Mouse (Mus musculus) kidney, embryonic 16.5 days (tissue): Measurements from ENCODE around the gene Rab34. TPM values are rescaled to one million over a fixed set of nuclear protein-coding genes. Genes with fewer than 3 reads are reported as not detected.

Experiments used
- ATAC-seq: fragments of 200-750 bp; cut with Nextera tagmentation; 2 replicates; pipeline ENCODE4 v1.8.0; 2017; ENCODE audit warnings: moderate TSS enrichment; ENCODE audit not compliant: low FRiP score, low TSS enrichment
- H3K27ac ChIP-seq: fragments of 300-500 bp; sonication (generic); 2 replicates; pipeline ENCODE4 v1.5.1; 2014; ENCODE audit warnings: low read length
- H3K27me3 ChIP-seq: fragments of 300-500 bp; sonication (generic); 2 replicates; pipeline ENCODE4 v1.6.1; 2014; ENCODE audit warnings: low read length, control low read depth, mixed read lengths; ENCODE audit not compliant: insufficient read depth
- H3K36me3 ChIP-seq: fragments of 300-500 bp; sonication (generic); 2 replicates; pipeline ENCODE4 v1.6.1; 2014; ENCODE audit warnings: low read length, control low read depth, mixed read lengths; ENCODE audit not compliant: insufficient read depth
- H3K4me1 ChIP-seq: fragments of 300-500 bp; sonication (generic); 2 replicates; pipeline ENCODE4 v1.6.1; 2014; ENCODE audit warnings: low read length, control low read depth, mixed read lengths; ENCODE audit not compliant: insufficient read depth
- H3K4me2 ChIP-seq: fragments of 300-500 bp; sonication (generic); replicated peaks from 2 replicates; pipeline ENCODE4 v1.6.1; 2014; ENCODE audit warnings: low read depth, low read length
- H3K4me3 ChIP-seq: fragments of 300-500 bp; sonication (generic); 2 replicates; pipeline ENCODE4 v1.5.1; 2014; ENCODE audit warnings: mild to moderate bottlenecking, low read length
- H3K9ac ChIP-seq: fragments of 300-500 bp; sonication (generic); replicated peaks from 2 replicates; pipeline ENCODE4 v1.6.1; 2014; ENCODE audit warnings: low read length
- H3K9me3 ChIP-seq: fragments of 300-500 bp; sonication (generic); 2 replicates; pipeline ENCODE4 v1.6.1; 2016; ENCODE audit warnings: low read length, control low read depth
- WGBS: fragments of 180-500 bp; shearing (Covaris S2); extraction: QIAGEN DNeasy Blood & Tissue Kit; methylation state at CpG from one replicate; pipeline ENCODE4 v1.1.7; 2014; 5-methylcytosine and 5-hydroxymethylcytosine counted together
- polyA plus RNA-seq: library from polyadenylated mRNA; unstranded; fragments of >200 nt; fragmentation: Nextera tagmentation; extraction: Ambion mirVana; gene quantifications from 2 replicates; pipeline ENCODE4 v1.2.1, GENCODE M21; 2015

Gene Rab34
- polyA plus RNA-seq, 1 experiment from 2014 or later: 130 TPM

DNA sequence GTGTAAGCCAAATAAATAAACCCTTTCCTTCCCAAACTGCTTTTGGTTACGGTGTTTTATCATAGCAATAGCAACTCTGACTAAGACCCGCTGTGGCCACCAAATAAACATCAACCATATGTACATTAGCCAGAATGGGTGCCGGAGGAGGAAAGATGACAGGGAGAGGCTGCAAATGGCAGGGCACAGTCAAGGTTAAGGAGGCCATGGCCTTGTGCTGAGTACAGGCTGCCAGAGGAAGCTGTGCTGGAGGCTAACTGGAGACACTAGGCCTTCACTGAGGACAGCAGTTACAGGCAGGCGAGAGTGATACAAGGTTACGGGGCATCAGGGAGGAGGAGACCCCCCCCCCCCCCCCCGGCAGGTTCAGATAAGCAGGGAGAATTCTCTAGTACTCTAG is 21.7 kb downstream of the Rab34 start:
- Histone ChIP-seq H3K27ac (no peak overlapping the region), H3K27me3 (no peaks in the 10 kb centered on the region), H3K9ac (no peak overlapping the region), H3K9me3 (no peaks in the 10 kb centered on the region), H3K36me3 (peaks cover 80% of the 10 kb centered on the region), H3K4me1 (peaks cover 12% of the 10 kb centered on the region), H3K4me3 (no peak overlapping the region), H3K4me2 (no peak overlapping the region)
- ATAC-seq: no peak
- WGBS: 94% methylated on average over 6 of the region's 6 CpGs

DNA sequence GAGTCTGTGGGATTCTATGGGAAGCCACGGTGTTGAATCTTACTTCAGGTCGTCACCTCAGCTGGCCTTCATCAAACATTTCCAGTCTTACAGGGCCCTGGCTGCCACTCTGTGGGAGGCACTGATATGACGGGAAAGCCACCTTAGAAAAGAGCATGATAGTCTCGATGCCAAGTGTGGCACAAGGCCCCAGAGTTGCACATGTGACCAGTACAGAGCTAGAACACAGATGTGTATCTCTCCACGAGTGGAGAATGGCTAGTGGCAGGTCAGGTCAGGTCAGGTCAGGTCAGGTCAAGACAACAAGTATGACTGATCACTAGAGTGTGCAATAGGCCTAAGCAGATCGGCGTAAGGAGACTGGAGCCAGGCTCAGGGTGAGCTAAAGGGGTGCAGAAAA is 22.4 kb downstream of the Rab34 start:
- no peaks in the 10 kb centered on the region for H3K9me3 ChIP-seq
- no peak for ATAC-seq
- no peak overlapping the region for H3K27ac ChIP-seq
- 64% methylated on average over 7 of the region's 7 CpGs for WGBS
- H3K4me2 ChIP-seq: no peak overlapping the region
- no peak overlapping the region for H3K9ac ChIP-seq
- no peaks in the 10 kb centered on the region for H3K27me3 ChIP-seq
- no peak overlapping the region for H3K4me3 ChIP-seq
- peaks cover 8% of the 10 kb centered on the region for H3K4me1 ChIP-seq
- peaks cover 82% of the 10 kb centered on the region for H3K36me3 ChIP-seq

DNA sequence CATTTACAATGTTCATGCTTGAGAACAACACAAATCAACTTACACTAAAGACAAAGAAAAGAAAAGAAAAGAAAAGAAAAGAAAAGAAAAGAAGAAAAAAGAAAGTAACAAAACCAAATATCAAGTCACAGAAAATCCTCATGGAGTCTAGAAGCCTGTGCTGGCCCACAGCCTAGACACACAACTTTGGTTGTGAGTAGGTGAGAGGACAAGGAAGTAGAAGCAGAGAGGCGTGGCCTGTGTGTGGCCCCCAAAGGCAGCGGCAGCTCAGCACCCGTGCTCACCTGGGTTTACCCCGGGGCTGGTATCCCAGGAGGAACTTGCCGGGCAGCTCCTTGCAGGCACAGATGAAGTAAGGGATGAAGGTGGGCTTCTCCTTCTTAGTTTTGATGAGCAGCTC is 23.3 kb downstream of the Rab34 start:
- Histone ChIP-seq H3K9ac (no peak overlapping the region), H3K4me2 (no peak overlapping the region), H3K9me3 (no peaks in the 10 kb centered on the region), H3K4me3 (no peak overlapping the region), H3K27me3 (no peaks in the 10 kb centered on the region), H3K36me3 (peaks cover 88% of the 10 kb centered on the region), H3K27ac (no peak overlapping the region), H3K4me1 (no peaks in the 10 kb centered on the region; the same call in 1 of the 2 replicates)
- ATAC-seq: no peak
- WGBS: 87% methylated on average over 5 of the region's 5 CpGs

- Histone ChIP-seq H3K36me3 (peaks cover 88% of the 10 kb centered on the region), H3K9me3 (no peaks in the 10 kb centered on the region), H3K9ac (no peak overlapping the region), H3K4me3 (no peak overlapping the region), H3K4me2 (no peak overlapping the region), H3K4me1 (no peaks in the 10 kb centered on the region), H3K27me3 (no peaks in the 10 kb centered on the region), H3K27ac (no peak overlapping the region)
- 91% methylated on average over 14 of the region's 14 CpGs for WGBS
- no peak for ATAC-seq
Observed at GRCm38 (mm10) chr11:78213086-78213817, 25.0 kb downstream of the Rab34 start.

DNA sequence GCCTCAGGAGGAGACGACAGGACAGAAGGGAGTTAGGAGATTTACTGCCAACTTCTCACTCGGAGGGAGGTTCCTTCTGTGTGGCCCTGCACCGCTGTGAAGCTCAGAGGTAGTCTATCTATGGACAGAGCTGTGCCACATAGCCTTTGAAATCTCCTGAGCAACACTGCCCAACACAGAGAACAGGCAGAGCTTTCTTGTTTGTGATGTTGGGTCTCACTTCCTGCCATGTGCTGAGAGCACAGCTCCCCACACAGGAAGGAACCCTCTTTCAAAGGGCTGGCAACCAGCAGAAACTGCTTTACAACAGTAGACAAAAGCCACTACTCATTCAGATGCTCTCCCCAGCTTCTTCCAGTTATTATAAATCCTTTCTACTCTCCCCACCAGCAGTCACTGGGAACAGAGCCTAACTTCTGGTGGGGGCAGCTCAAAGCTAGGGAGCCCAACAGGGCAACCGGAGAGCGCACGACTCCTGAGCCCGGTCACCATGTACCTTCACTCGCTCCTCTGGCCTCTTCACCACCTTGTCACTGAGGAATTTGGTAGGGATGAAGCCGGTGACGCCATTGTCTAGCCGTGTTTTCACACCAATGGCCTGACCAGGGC is 27.6 kb downstream of the Rab34 start:
- no peaks in the 10 kb centered on the region for H3K4me1 ChIP-seq
- whole genome bisulfite sequencing: 84% methylated on average over 11 of the region's 11 CpGs
- H3K9me3 ChIP-seq: no peaks in the 10 kb centered on the region
- no peak for ATAC-seq
- H3K4me2 ChIP-seq: no peak overlapping the region
- H3K27ac ChIP-seq: no peak overlapping the region
- no peaks in the 10 kb centered on the region for H3K27me3 ChIP-seq
- no peak overlapping the region for H3K9ac ChIP-seq
- H3K36me3 ChIP-seq: peaks cover 87% of the 10 kb centered on the region
- H3K4me3 ChIP-seq: no peak overlapping the region

- no peaks in the 10 kb centered on the region for H3K27me3 ChIP-seq
- ATAC-seq: no peak
- H3K4me3 ChIP-seq: no peak overlapping the region
- H3K9ac ChIP-seq: no peak overlapping the region
- no peak overlapping the region for H3K4me2 ChIP-seq
- 97% methylated on average over 4 of the region's 4 CpGs for WGBS
- peaks cover 90% of the 10 kb centered on the region for H3K36me3 ChIP-seq
- H3K27ac ChIP-seq: no peak overlapping the region
- H3K4me1 ChIP-seq: no peaks in the 10 kb centered on the region
- H3K9me3 ChIP-seq: no peaks in the 10 kb centered on the region
Observed at GRCm38 (mm10) chr11:78223586-78223985, 35.4 kb downstream of the Rab34 start.

- Histone ChIP-seq H3K27ac (no peak overlapping the region), H3K27me3 (no peaks in the 10 kb centered on the region), H3K9ac (no peak overlapping the region), H3K36me3 (peaks cover 69% of the 10 kb centered on the region), H3K4me1 (no peaks in the 10 kb centered on the region), H3K9me3 (no peaks in the 10 kb centered on the region), H3K4me3 (no peak overlapping the region), H3K4me2 (no peak overlapping the region)
- no peak for ATAC-seq
- WGBS: 92% methylated on average over 6 of the region's 6 CpGs
Observed at GRCm38 (mm10) chr11:78231518-78231917, 43.3 kb downstream of the Rab34 start.

GRCm38 (mm10) chr11:78240193-78240857 is 52.1 kb downstream of the Rab34 start:
- peaks cover 16% of the 10 kb centered on the region for H3K36me3 ChIP-seq
- H3K9me3 ChIP-seq: no peaks in the 10 kb centered on the region
- no peak overlapping the region for H3K9ac ChIP-seq
- WGBS: 91% methylated on average over 9 of the region's 9 CpGs
- no peak overlapping the region for H3K4me3 ChIP-seq
- no peaks in the 10 kb centered on the region for H3K27me3 ChIP-seq
- H3K4me2 ChIP-seq: no peak overlapping the region
- H3K4me1 ChIP-seq: peaks cover 9% of the 10 kb centered on the region
- H3K27ac ChIP-seq: no peak overlapping the region
- ATAC-seq: no peak
